Mouse (Mus musculus): Measurements from ENCODE around the gene Ppp2r2c.

Gene Ppp2r2c

GRCm38 (mm10) chr5:36868266-36869090 lies at the start of gene Ppp2r2c:
Gene Ppp2r2c (plus strand): TSS chr5:36868513.
- no peak for DNase-seq

- DNase-seq: no peak
Observed at GRCm38 (mm10) chr5:36819742-36820141, 48.6 kb upstream of the Ppp2r2c start.

GRCm38 (mm10) chr5:36820142-36820541 lies 48.2 kb upstream of the Ppp2r2c start:
- peak; percentile 35 to 79 for DNase-seq

- no peak for DNase-seq
Observed at GRCm38 (mm10) chr5:36822907-36823306, 45.4 kb upstream of the Ppp2r2c start.

GRCm38 (mm10) chr5:36829098-36829497 lies 39.2 kb upstream of the Ppp2r2c start:
- DNase-seq: no peak

GRCm38 (mm10) chr5:36829913-36830879 lies 38.1 kb upstream of the Ppp2r2c start, which contains the start of gene Man2b2:
Gene Man2b2 (minus strand): TSS chr5:36830653.
- DNase-seq: peak; percentile 91 to 96

- peak; percentile 20 to 23 for DNase-seq
Observed at GRCm38 (mm10) chr5:36831272-36831671, 37.0 kb upstream of the Ppp2r2c start.

- peak; percentile 28 to 84 for DNase-seq
Observed at GRCm38 (mm10) chr5:36835933-36836332, 32.4 kb upstream of the Ppp2r2c start.

GRCm38 (mm10) chr5:36839032-36839431 lies 29.3 kb upstream of the Ppp2r2c start:
- no peak for DNase-seq

- DNase-seq: no peak
Observed at GRCm38 (mm10) chr5:36839602-36840001, 28.7 kb upstream of the Ppp2r2c start.

- no peak for DNase-seq
Observed at GRCm38 (mm10) chr5:36840092-36840491, 28.2 kb upstream of the Ppp2r2c start.

- no peak for DNase-seq
Observed at GRCm38 (mm10) chr5:36841701-36842100, 26.6 kb upstream of the Ppp2r2c start.

- DNase-seq: no peak
Observed at GRCm38 (mm10) chr5:36844490-36844889, 23.8 kb upstream of the Ppp2r2c start.

GRCm38 (mm10) chr5:36851572-36851971 lies 16.7 kb upstream of the Ppp2r2c start:
- no peak for DNase-seq

GRCm38 (mm10) chr5:36855180-36855579 lies 13.1 kb upstream of the Ppp2r2c start:
- no peak for DNase-seq

GRCm38 (mm10) chr5:36856529-36856928 lies 11.8 kb upstream of the Ppp2r2c start:
- DNase-seq: no peak

- DNase-seq: no peak
Observed at GRCm38 (mm10) chr5:36857546-36857945, 10.8 kb upstream of the Ppp2r2c start.

- no peak for DNase-seq
Observed at GRCm38 (mm10) chr5:36861084-36861483, 7.2 kb upstream of the Ppp2r2c start.

- DNase-seq: no peak
Observed at GRCm38 (mm10) chr5:36866701-36867250, 1.5 kb upstream of the Ppp2r2c start.

GRCm38 (mm10) chr5:36867561-36867960 lies 752 bp upstream of the Ppp2r2c start:
- no peak for DNase-seq

GRCm38 (mm10) chr5:36869186-36869577 lies 869 bp downstream of the Ppp2r2c start:
- DNase-seq: no peak

- DNase-seq: no peak
Observed at GRCm38 (mm10) chr5:36869578-36870236, 1.4 kb downstream of the Ppp2r2c start.

GRCm38 (mm10) chr5:36870916-36871315 lies 2.6 kb downstream of the Ppp2r2c start:
- no peak for DNase-seq
